Mouse (Mus musculus) CH12.LX (cell line): ENCODE measurements at regions not wholly inside any gene's neighbourhood (a gene's known extent, or its start where the extent isn't known, plus 50 kb on each side); places are given as distances from the start of the nearest gene placed in this dataset.

Experiments
- DNase-seq: peaks from one replicate; pipeline ENCODE4 v3.0.0-alpha.2; 2013; ENCODE audit errors: extremely low read depth
- H3K27ac ChIP-seq: 2 replicates; pipeline ENCODE4 v1.5.1; 2012; ENCODE audit warnings: low read depth, mild to moderate bottlenecking, control low read depth, moderate library complexity; ENCODE audit not compliant: insufficient read depth
- H3K27me3 ChIP-seq: replicated peaks from 2 replicates; pipeline ENCODE3; 2012; ENCODE audit warnings: inconsistent platforms
- H3K36me3 ChIP-seq, 2 experiments: replicated peaks in 1 of 2; 2 replicates each; pipeline versions ENCODE3 to v1.6.1; 2012; ENCODE audit warnings: inconsistent platforms in 1 of 2, low read length in 1 of 2, mild to moderate bottlenecking in 1 of 2, mixed read lengths in 1 of 2, moderate library complexity in 1 of 2; ENCODE audit not compliant: control insufficient read depth in 1 of 2, insufficient read depth in 1 of 2
- H3K4me1 ChIP-seq, 2 experiments: 2 replicates each; pipeline ENCODE4 v1.6.1; 2012; ENCODE audit warnings: inconsistent platforms in 1 of 2, moderate library complexity in 1 of 2; ENCODE audit not compliant: insufficient read depth in 2 of 2, control insufficient read depth in 1 of 2
- H3K4me2 ChIP-seq: 2 replicates; pipeline ENCODE4 v1.6.1; 2012; ENCODE audit warnings: low read depth, mild to moderate bottlenecking, control low read depth; ENCODE audit not compliant: poor library complexity, insufficient read depth, severe bottlenecking
- H3K4me3 ChIP-seq, 3 experiments: fragments of 150-350 bp in 1 of 3; sonication (generic) in 1 of 3; replicated peaks in 1 of 3; 2 replicates each; pipeline versions ENCODE3 to v1.5.1; 2011 to 2012; ENCODE audit warnings: low read depth in 2 of 3, low read length in 2 of 3, mild to moderate bottlenecking in 2 of 3, moderate library complexity in 2 of 3, control low read depth in 1 of 3, improper control_type of control experiment in 1 of 3, inconsistent platforms in 1 of 3, mixed read lengths in 1 of 3; ENCODE audit not compliant: poor library complexity in 1 of 3
- H3K79me2 ChIP-seq: replicated peaks from 2 replicates; pipeline ENCODE4 v1.6.1; 2012; ENCODE audit warnings: mild to moderate bottlenecking, moderate library complexity; ENCODE audit not compliant: control insufficient read depth, poor library complexity, insufficient read depth, severe bottlenecking; ENCODE audit errors: extremely low read depth
- H3K9ac ChIP-seq: 2 replicates; pipeline ENCODE4 v1.6.1; 2012; ENCODE audit warnings: low read depth, mild to moderate bottlenecking, control low read depth, moderate library complexity; ENCODE audit not compliant: insufficient read depth
- H3K9me3 ChIP-seq: replicated peaks from 2 replicates; pipeline ENCODE3; 2012; ENCODE audit warnings: low read length, inconsistent platforms, mixed read lengths
- CHD1 ChIP-seq: IDR thresholded peaks from 2 replicates; pipeline ENCODE4 v1.6.1; 2012; ENCODE audit warnings: low read depth, low read length, improper control_type of control experiment, inconsistent platforms
- CHD2 ChIP-seq: IDR thresholded peaks from 2 replicates; pipeline ENCODE4 v1.6.1; 2011; ENCODE audit warnings: low read length, improper control_type of control experiment
- CTCF ChIP-seq, 2 experiments: IDR thresholded peaks in 1 of 2; conservative IDR thresholded peaks in 1 of 2; 2 replicates each; pipeline ENCODE4 v1.5.1; 2011 to 2012; ENCODE audit warnings: low read depth in 2 of 2, low read length in 2 of 2, improper control_type of control experiment in 1 of 2, inconsistent platforms in 1 of 2, mild to moderate bottlenecking in 1 of 2, moderate library complexity in 1 of 2
- ELF1 ChIP-seq: IDR thresholded peaks from 2 replicates; pipeline ENCODE4 v1.6.1; 2014; ENCODE audit warnings: low read depth, mild to moderate bottlenecking, inconsistent platforms, low read length, improper control_type of control experiment
- EP300 ChIP-seq: IDR thresholded peaks from 2 replicates; pipeline ENCODE4 v1.6.1; 2011; ENCODE audit warnings: low read length, improper control_type of control experiment
- ETS1 ChIP-seq: conservative IDR thresholded peaks from 2 replicates; pipeline ENCODE4 v1.6.1; 2012; ENCODE audit warnings: low read depth, mild to moderate bottlenecking, inconsistent platforms, low read length, improper control_type of control experiment, moderate library complexity
- GABPA ChIP-seq: IDR thresholded peaks from 2 replicates; pipeline ENCODE4 v1.6.1; 2012; ENCODE audit warnings: low read depth, low read length, improper control_type of control experiment, inconsistent platforms; ENCODE audit not compliant: insufficient replicate concordance
- IRF4 ChIP-seq: IDR thresholded peaks from 2 replicates; pipeline ENCODE4 v1.6.1; 2014; ENCODE audit warnings: low read depth, mild to moderate bottlenecking, inconsistent platforms, low read length, improper control_type of control experiment
- JUN ChIP-seq: IDR thresholded peaks from 2 replicates; pipeline ENCODE4 v1.6.1; 2011; ENCODE audit warnings: low read depth, mild to moderate bottlenecking, low read length, improper control_type of control experiment, moderate library complexity; ENCODE audit not compliant: insufficient read depth
- JUND ChIP-seq: conservative IDR thresholded peaks from 2 replicates; pipeline ENCODE4 v1.6.1; 2011; ENCODE audit warnings: low read depth, low read length, improper control_type of control experiment
- MAFK ChIP-seq: IDR thresholded peaks from 2 replicates; pipeline ENCODE4 v1.6.1; 2011; ENCODE audit warnings: low read length, improper control_type of control experiment; ENCODE audit not compliant: insufficient replicate concordance
- MAX ChIP-seq: IDR thresholded peaks from 2 replicates; pipeline ENCODE4 v1.6.1; 2011; ENCODE audit warnings: low read length, improper control_type of control experiment
- MXI1 ChIP-seq: IDR thresholded peaks from 2 replicates; pipeline ENCODE4 v1.6.1; 2011; ENCODE audit warnings: mild to moderate bottlenecking, low read depth, low read length, improper control_type of control experiment
- MYC ChIP-seq: IDR thresholded peaks from 2 replicates; pipeline ENCODE4 v1.6.1; 2011; ENCODE audit warnings: low read depth, mild to moderate bottlenecking, improper control_type of control experiment, low read length
- NELFE ChIP-seq: IDR thresholded peaks from 2 replicates; pipeline ENCODE4 v1.6.1; 2011; ENCODE audit warnings: low read depth, low read length, improper control_type of control experiment
- NRF1 ChIP-seq: IDR thresholded peaks from 2 replicates; pipeline ENCODE4 v1.6.1; 2014; ENCODE audit warnings: low read depth, mild to moderate bottlenecking, inconsistent platforms, low read length, improper control_type of control experiment, moderate library complexity
- POLR2A ChIP-seq: IDR thresholded peaks from 2 replicates; pipeline ENCODE4 v1.6.1; 2011; ENCODE audit warnings: low read depth, mild to moderate bottlenecking, improper control_type of control experiment, low read length
- POLR2AphosphoS2 ChIP-seq: IDR thresholded peaks from 2 replicates; pipeline ENCODE4 v1.6.1; 2011; ENCODE audit warnings: low read depth, low read length, improper control_type of control experiment
- RCOR1 ChIP-seq: conservative IDR thresholded peaks from 2 replicates; pipeline ENCODE4 v1.6.1; 2012; ENCODE audit warnings: low read depth, mild to moderate bottlenecking, inconsistent platforms, low read length, improper control_type of control experiment
- SIN3A ChIP-seq: IDR thresholded peaks from 2 replicates; pipeline ENCODE4 v1.6.1; 2012; ENCODE audit warnings: low read length, improper control_type of control experiment, inconsistent platforms
- SMC3 ChIP-seq: IDR thresholded peaks from 2 replicates; pipeline ENCODE4 v1.6.1; 2011; ENCODE audit warnings: low read depth, low read length, improper control_type of control experiment
- TCF12 ChIP-seq: IDR thresholded peaks from 2 replicates; pipeline ENCODE4 v1.6.1; 2014; ENCODE audit warnings: low read depth, mild to moderate bottlenecking, inconsistent platforms, low read length, improper control_type of control experiment
- USF1 ChIP-seq: IDR thresholded peaks from 2 replicates; pipeline ENCODE4 v1.6.1; 2014; ENCODE audit warnings: low read depth, mild to moderate bottlenecking, inconsistent platforms, low read length, improper control_type of control experiment
- ZKSCAN1 ChIP-seq: IDR thresholded peaks from 2 replicates; pipeline ENCODE4 v1.6.1; 2012; ENCODE audit warnings: low read depth, inconsistent platforms, low read length, improper control_type of control experiment, borderline replicate concordance
- dilution Hi-C: fragments of 300-500 bp; cut with MboI; formaldehyde crosslinking; loops from 2 replicates; pipeline ENCODE4 v1.14.3; 2020; ENCODE audit warnings: low sequenced_read_pairs; ENCODE audit not compliant: extremely low pct_unique_long_range_greater_than_20kb, extremely low pct_ligation_motif_present
- in situ Hi-C: fragments of 300-500 bp; cut with MboI; formaldehyde crosslinking; loops from 3 replicates; pipeline ENCODE4 v1.14.3; 2019; ENCODE audit warnings: low sequenced_read_pairs, low pct_ligation_motif_present, low pct_unique_long_range_greater_than_20kb, mixed read lengths

DNA sequence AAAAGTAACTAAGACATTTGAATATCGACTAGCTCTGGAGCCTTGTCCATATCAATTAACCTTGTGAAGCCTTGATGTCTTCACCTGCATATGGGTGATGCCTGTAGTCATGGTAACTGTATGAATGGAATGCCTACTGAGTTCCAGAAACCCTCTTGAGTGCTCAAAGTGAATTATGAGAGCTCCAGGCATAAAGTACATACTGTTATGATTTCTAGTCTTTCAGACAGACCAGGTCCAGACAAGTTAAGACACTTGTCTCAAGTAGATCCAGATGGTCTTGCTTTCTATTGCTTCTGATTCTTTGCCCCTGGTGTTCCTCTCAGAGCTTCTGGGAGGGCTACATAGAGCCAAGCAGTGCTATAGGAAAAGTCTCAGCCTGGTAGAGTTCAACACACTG lies 112.5 kb upstream of the Lrfn2 start:
- dilution Hi-C loops = no loop called here
- Histone ChIP-seq H3K27me3 (no peaks in the 10 kb centered on the region), H3K36me3 (no peaks in the 10 kb centered on the region), H3K9ac (no peak overlapping the region), H3K9me3 (peaks cover 91% of the 10 kb centered on the region), H3K4me3 (no peak overlapping the region), H3K4me1 (no peaks in the 10 kb centered on the region), H3K4me2 (no peak overlapping the region), H3K27ac (no peak overlapping the region), H3K79me2 (no peaks in the 10 kb centered on the region)
- in situ Hi-C loops = no loop called here
- DNase-seq = no peak
- TF ChIP-seq EP300 (no peak), NRF1 (no peak), ELF1 (no peak), POLR2AphosphoS2 (no peak), GABPA (no peak), MYC (no peak), TCF12 (no peak), ETS1 (no peak), SMC3 (no peak), ZKSCAN1 (no peak), CHD1 (no peak), RCOR1 (no peak), POLR2A (no peak), SIN3A (no peak), MXI1 (no peak)

GRCm38 (mm10) chr17:48822101-48822876 lies 109.9 kb upstream of the Lrfn2 start:
- Histone ChIP-seq H3K9ac (no peak overlapping the region), H3K4me3 (no peak overlapping the region), H3K79me2 (no peaks in the 10 kb centered on the region), H3K4me1 (no peaks in the 10 kb centered on the region), H3K4me2 (no peak overlapping the region), H3K27ac (no peak overlapping the region), H3K27me3 (no peaks in the 10 kb centered on the region), H3K36me3 (no peaks in the 10 kb centered on the region), H3K9me3 (peaks cover 85% of the 10 kb centered on the region)
- dilution Hi-C loops (no loop called here), in situ Hi-C loops (no loop called here)
- no peak for TF ChIP-seq RCOR1
- no peak for TF ChIP-seq MXI1
- TF ChIP-seq MAX = no peak
- no peak for TF ChIP-seq ZKSCAN1
- no peak for TF ChIP-seq MAFK
- no peak for TF ChIP-seq USF1
- TF ChIP-seq CTCF (conservative IDR thresholded peaks at IDR 0.05 in 1 of 2, IDR thresholded peaks at IDR 0.05 in 1 of 2; ENCODE audit: low read depth in 2 of 2, low read length in 2 of 2) = no peak
- no peak for TF ChIP-seq CHD2
- no peak for TF ChIP-seq ELF1
- TF ChIP-seq JUN = no peak
- TF ChIP-seq SMC3 = no peak
- TF ChIP-seq NRF1 = no peak
- TF ChIP-seq JUND = no peak
- no peak for TF ChIP-seq IRF4
- no peak for TF ChIP-seq NELFE
- no peak for DNase-seq
